Mouse (Mus musculus) MEL (cell line): ENCODE data around the gene Rbms2. TPM values are rescaled to one million over a fixed set of nuclear protein-coding genes. Genes with fewer than 3 reads are reported as not detected.
"Not testable (repeated sequence)": the region's sequence is repeated elsewhere in the genome, so short reads cannot be mapped to it uniquely, and the experiment has no call there.

Experiments used
- DNase-seq: peaks from one replicate; pipeline ENCODE4 v3.0.0; 2011; ENCODE audit warnings: low read depth, low spot score
- H3K27ac ChIP-seq: 2 replicates; pipeline ENCODE4 v1.5.1; 2012; ENCODE audit warnings: low read depth, mild to moderate bottlenecking, control low read depth, low read length, moderate library complexity; ENCODE audit not compliant: control insufficient read depth
- H3K27me3 ChIP-seq, 2 experiments: fragments of 150-350 bp in 1 of 2; sonication (generic) in 1 of 2; 2 replicates each; pipeline ENCODE4 v1.6.1; 2012; ENCODE audit warnings: low read length in 2 of 2, mild to moderate bottlenecking in 2 of 2, improper control_type of control experiment in 1 of 2, moderate library complexity in 1 of 2; ENCODE audit not compliant: insufficient read depth in 2 of 2, control insufficient read depth in 1 of 2
- H3K36me3 ChIP-seq, 2 experiments: 2 replicates each; pipeline ENCODE4 v1.6.1; 2012 to 2014; ENCODE audit warnings: low read length in 2 of 2, improper control_type of control experiment in 1 of 2, inconsistent platforms in 1 of 2, mild to moderate bottlenecking in 1 of 2; ENCODE audit not compliant: insufficient read depth in 2 of 2, control insufficient read depth in 1 of 2
- H3K4me1 ChIP-seq, 2 experiments: fragments of 150-350 bp in 1 of 2; sonication (generic) in 1 of 2; 2 replicates each; pipeline ENCODE4 v1.6.1; 2012; ENCODE audit warnings: low read length in 2 of 2, improper control_type of control experiment in 1 of 2, mild to moderate bottlenecking in 1 of 2; ENCODE audit not compliant: insufficient read depth in 2 of 2, control insufficient read depth in 1 of 2
- H3K4me3 ChIP-seq, 2 experiments: fragments of 150-350 bp in 1 of 2; sonication (generic) in 1 of 2; 2 replicates each; pipeline ENCODE4 v1.5.1; 2012; ENCODE audit warnings: low read depth in 2 of 2, low read length in 2 of 2, mild to moderate bottlenecking in 2 of 2, moderate library complexity in 2 of 2, control low read depth in 1 of 2, improper control_type of control experiment in 1 of 2; ENCODE audit not compliant: control insufficient read depth in 1 of 2, insufficient read depth in 1 of 2
- H3K79me2 ChIP-seq: 2 replicates; pipeline ENCODE4 v1.6.1; 2012; ENCODE audit warnings: mild to moderate bottlenecking, low read length, moderate library complexity; ENCODE audit not compliant: control insufficient read depth, poor library complexity, insufficient read depth
- H3K9ac ChIP-seq: 2 replicates; pipeline ENCODE4 v1.6.1; 2012; ENCODE audit warnings: low read depth, mild to moderate bottlenecking, control low read depth, low read length, moderate library complexity; ENCODE audit not compliant: control insufficient read depth, poor library complexity, severe bottlenecking
- H3K9me3 ChIP-seq: fragments of 150-350 bp; sonication (generic); replicated peaks from 2 replicates; pipeline ENCODE4 v1.6.1; 2012; ENCODE audit warnings: mild to moderate bottlenecking, low read length, improper control_type of control experiment, moderate library complexity; ENCODE audit not compliant: insufficient read depth
- BHLHE40 ChIP-seq: IDR thresholded peaks from 2 replicates; pipeline ENCODE4 v1.6.1; 2012; ENCODE audit warnings: low read depth, mild to moderate bottlenecking, inconsistent platforms, low read length, improper control_type of control experiment, borderline replicate concordance
- CHD2 ChIP-seq: IDR thresholded peaks from 2 replicates; pipeline ENCODE4 v1.6.1; 2011; ENCODE audit warnings: low read length, improper control_type of control experiment
- CTCF ChIP-seq, 3 experiments: IDR thresholded peaks in 2 of 3; conservative IDR thresholded peaks in 1 of 3; 2 replicates each; pipeline ENCODE4 v1.5.1; 2011 to 2012; ENCODE audit warnings: low read length in 3 of 3, low read depth in 2 of 3, mild to moderate bottlenecking in 2 of 3, improper control_type of control experiment in 1 of 3, inconsistent platforms in 1 of 3, mixed read lengths in 1 of 3, moderate library complexity in 1 of 3; ENCODE audit not compliant: control insufficient read depth in 1 of 3, insufficient read depth in 1 of 3, poor library complexity in 1 of 3, severe bottlenecking in 1 of 3
- E2F4 ChIP-seq: IDR thresholded peaks from 2 replicates; pipeline ENCODE4 v1.6.1; 2011; ENCODE audit warnings: low read depth, low read length, improper control_type of control experiment, borderline replicate concordance
- EP300 ChIP-seq, 2 experiments: IDR thresholded peaks; 2 replicates each; pipeline ENCODE4 v1.6.1; 2011; ENCODE audit warnings: improper control_type of control experiment in 2 of 2, low read length in 2 of 2, low read depth in 1 of 2, mild to moderate bottlenecking in 1 of 2
- ETS1 ChIP-seq: IDR thresholded peaks from 2 replicates; pipeline ENCODE4 v1.6.1; 2012; ENCODE audit warnings: low read depth, mild to moderate bottlenecking, inconsistent platforms, low read length, improper control_type of control experiment, moderate library complexity
- GABPA ChIP-seq: IDR thresholded peaks from 2 replicates; pipeline ENCODE4 v1.6.1; 2012; ENCODE audit warnings: low read depth, mild to moderate bottlenecking, inconsistent platforms, low read length, improper control_type of control experiment, moderate library complexity
- HCFC1 ChIP-seq: IDR thresholded peaks from 2 replicates; pipeline ENCODE4 v1.6.1; 2012; ENCODE audit warnings: low read depth, mild to moderate bottlenecking, inconsistent platforms, low read length, improper control_type of control experiment, moderate library complexity
- KAT2A ChIP-seq: conservative IDR thresholded peaks from 2 replicates; pipeline ENCODE4 v1.6.1; 2012; ENCODE audit warnings: low read depth, low read length, improper control_type of control experiment, inconsistent platforms
- MAFK ChIP-seq: IDR thresholded peaks from 2 replicates; pipeline ENCODE4 v1.6.1; 2011; ENCODE audit warnings: low read depth, mild to moderate bottlenecking, low read length, improper control_type of control experiment, borderline replicate concordance
- MEF2A ChIP-seq: IDR thresholded peaks from 2 replicates; pipeline ENCODE4 v1.6.1; 2014; ENCODE audit warnings: low read depth, mild to moderate bottlenecking, inconsistent platforms, low read length, improper control_type of control experiment; ENCODE audit not compliant: poor library complexity, insufficient replicate concordance, severe bottlenecking; ENCODE audit errors: extremely low read depth
- MYB ChIP-seq: IDR thresholded peaks from 2 replicates; pipeline ENCODE4 v1.6.1; 2011; ENCODE audit warnings: mild to moderate bottlenecking, low read depth, low read length, improper control_type of control experiment
- MYC ChIP-seq: IDR thresholded peaks from 2 replicates; pipeline ENCODE4 v1.6.1; 2011; ENCODE audit warnings: low read depth, mild to moderate bottlenecking, low read length, improper control_type of control experiment, moderate library complexity
- POLR2A ChIP-seq, 2 experiments: IDR thresholded peaks; 2 replicates each; pipeline ENCODE4 v1.6.1; 2011 to 2012; ENCODE audit warnings: low read length in 2 of 2, mild to moderate bottlenecking in 2 of 2, control low read depth in 1 of 2, improper control_type of control experiment in 1 of 2, low read depth in 1 of 2, moderate library complexity in 1 of 2; ENCODE audit not compliant: control insufficient read depth in 1 of 2, insufficient read depth in 1 of 2, poor library complexity in 1 of 2
- POLR2AphosphoS2 ChIP-seq: IDR thresholded peaks from 2 replicates; pipeline ENCODE4 v1.6.1; 2011; ENCODE audit warnings: low read length, improper control_type of control experiment
- POLR2AphosphoS5 ChIP-seq: IDR thresholded peaks from 2 replicates; pipeline ENCODE4 v1.6.1; 2012; ENCODE audit warnings: low read depth, borderline replicate concordance, mild to moderate bottlenecking, inconsistent platforms, low read length, moderate library complexity, mixed read lengths
- RCOR1 ChIP-seq: IDR thresholded peaks from 2 replicates; pipeline ENCODE4 v1.6.1; 2012; ENCODE audit warnings: low read depth, mild to moderate bottlenecking, inconsistent platforms, low read length, improper control_type of control experiment
- SIN3A ChIP-seq: IDR thresholded peaks from 2 replicates; pipeline ENCODE4 v1.6.1; 2012; ENCODE audit warnings: low read length, improper control_type of control experiment, inconsistent platforms
- TBP ChIP-seq: IDR thresholded peaks from 2 replicates; pipeline ENCODE4 v1.8.0; 2011; ENCODE audit warnings: low read depth, low read length, improper control_type of control experiment
- TCF12 ChIP-seq: IDR thresholded peaks from 2 replicates; pipeline ENCODE4 v1.6.1; 2014; ENCODE audit warnings: low read depth, mild to moderate bottlenecking, inconsistent platforms, low read length, improper control_type of control experiment, moderate library complexity
- UBTF ChIP-seq: IDR thresholded peaks from 2 replicates; pipeline ENCODE4 v1.6.1; 2012; ENCODE audit warnings: low read depth, mild to moderate bottlenecking, inconsistent platforms, low read length, improper control_type of control experiment, moderate library complexity, borderline replicate concordance; ENCODE audit not compliant: insufficient read depth
- USF2 ChIP-seq, 2 experiments: IDR thresholded peaks; 2 replicates each; pipeline ENCODE4 v1.6.1; 2011 to 2012; ENCODE audit warnings: improper control_type of control experiment in 2 of 2, low read length in 2 of 2, borderline replicate concordance in 1 of 2, inconsistent platforms in 1 of 2, low read depth in 1 of 2, mild to moderate bottlenecking in 1 of 2; ENCODE audit not compliant: insufficient read depth in 1 of 2
- ZC3H11A ChIP-seq: IDR thresholded peaks from 2 replicates; pipeline ENCODE4 v1.6.1; 2012; ENCODE audit warnings: low read depth, mild to moderate bottlenecking, inconsistent platforms, low read length, improper control_type of control experiment
- ZKSCAN1 ChIP-seq: IDR thresholded peaks from 2 replicates; pipeline ENCODE4 v1.6.1; 2012; ENCODE audit warnings: low read depth, mild to moderate bottlenecking, inconsistent platforms, low read length, improper control_type of control experiment, moderate library complexity
- polyA plus RNA-seq, 2 experiments: library from polyadenylated mRNA; stranded (reverse) in 1 of 2; unstranded in 1 of 2; fragments of >175 nt in 1 of 2; fragments of >200 nt in 1 of 2; gene quantifications; 2 replicates each; pipeline versions ENCODE4 v1.2.1 to v1.2.4; 2012; ENCODE audit warnings: low replicate concordance in 2 of 2, low read depth in 1 of 2; ENCODE audit not compliant: insufficient read length in 2 of 2, insufficient read depth in 1 of 2, missing spikeins in 1 of 2
- total RNA-seq: library from RNA; depleted of rRNA; stranded (reverse); fragments of 300-350 nt; gene quantifications from 2 replicates; pipeline ENCODE4 v1.2.3, GENCODE M21; 2012

Gene Rbms2
- total and polyA plus RNA-seq, 3 experiments: 5.1 to 23.5 TPM; not detected in 1

DNA sequence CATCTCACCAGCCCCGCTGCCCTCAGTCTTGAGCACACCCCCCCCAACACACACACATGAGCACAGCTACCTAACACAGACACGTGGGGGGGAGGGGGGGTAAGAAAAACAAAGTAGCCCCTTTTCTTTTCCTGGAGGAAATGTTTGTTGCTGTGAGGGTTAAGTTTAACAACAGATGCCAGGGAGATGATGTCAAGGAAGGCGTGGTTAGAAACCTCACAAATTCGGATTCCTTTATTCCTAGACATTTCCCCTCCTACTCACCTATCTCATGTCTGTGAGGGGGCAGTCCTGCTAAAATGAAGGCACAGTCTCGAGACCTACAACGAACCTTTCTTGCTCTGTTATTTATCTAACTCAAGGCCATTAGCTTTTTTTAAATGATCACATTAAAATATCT is 13.0 kb downstream of the Rbms2 start:
- no peak for TF ChIP-seq USF2 (IDR thresholded peaks at IDR 0.05; ENCODE audit: borderline replicate concordance in 1 of 2, insufficient read depth in 1 of 2, low read depth in 1 of 2, low read length in 2 of 2)
- TF ChIP-seq MEF2A: no peak
- TF ChIP-seq MYC: no peak
- no peak for TF ChIP-seq ZC3H11A
- TF ChIP-seq CHD2: no peak
- TF ChIP-seq GABPA: no peak
- TF ChIP-seq POLR2AphosphoS5: no peak
- no peak for TF ChIP-seq MAFK
- TF ChIP-seq E2F4: no peak
- no peak for TF ChIP-seq TBP
- no peak for TF ChIP-seq EP300 (IDR thresholded peaks at IDR 0.05; ENCODE audit: low read depth in 1 of 2, low read length in 2 of 2)
- TF ChIP-seq POLR2A (IDR thresholded peaks at IDR 0.05; ENCODE audit: control insufficient read depth in 1 of 2, insufficient read depth in 1 of 2, low read depth in 1 of 2, low read length in 2 of 2, poor library complexity in 1 of 2): no peak
- no peak for TF ChIP-seq ETS1
- no peak for TF ChIP-seq ZKSCAN1
- TF ChIP-seq KAT2A: no peak

GRCm38 (mm10) chr10:128165726-128166125 is 14.4 kb downstream of the Rbms2 start:
- TF ChIP-seq TBP: peak; percentile 74; the same call in 1 of the 2 replicates
- H3K27me3 ChIP-seq: not testable (repeated sequence)

More for the DNA sequence above, 13.0 kb downstream of the Rbms2 start:
- H3K27me3 ChIP-seq: no peaks in the 10 kb centered on the region
- no peaks in the 10 kb centered on the region for H3K9me3 ChIP-seq
- no peak overlapping the region for H3K4me3 ChIP-seq
- H3K4me1 ChIP-seq: no peaks in the 10 kb centered on the region
- DNase-seq: no peak
- H3K36me3 ChIP-seq: no peaks in the 10 kb centered on the region
- H3K79me2 ChIP-seq: no peaks in the 10 kb centered on the region
- H3K9ac ChIP-seq: no peak overlapping the region
- no peak overlapping the region for H3K27ac ChIP-seq

DNA sequence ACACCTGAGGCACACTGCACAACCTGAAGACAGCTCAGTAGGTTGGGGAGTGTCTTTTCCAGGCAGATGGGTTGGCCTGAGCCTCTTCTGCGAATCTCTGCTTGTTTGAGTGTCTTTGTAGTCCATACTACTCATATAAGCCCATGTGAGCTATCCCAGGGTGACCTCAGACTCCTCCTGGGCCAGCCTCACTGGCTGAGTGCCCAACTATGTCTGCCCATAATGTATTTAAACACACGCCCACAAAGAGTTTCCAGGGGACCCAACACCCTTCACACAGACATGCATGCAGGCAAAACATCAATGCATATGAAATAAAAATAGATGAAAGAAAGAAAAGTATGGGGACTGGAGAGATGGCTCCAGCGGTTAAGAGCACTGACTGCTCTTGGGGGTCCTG is 26.1 kb downstream of the Rbms2 start:
- Histone ChIP-seq H3K79me2 (no peaks in the 10 kb centered on the region), H3K4me1 (peaks cover 3 to 4% of the 10 kb centered on the region in 2 experiments; a peak in 2 of 4 replicates), H3K4me3 (no peak overlapping the region), H3K9me3 (no peaks in the 10 kb centered on the region), H3K36me3 (peaks cover 0 to 4% of the 10 kb centered on the region in 2 experiments; a peak in 2 of 4 replicates)
- DNase-seq: no peak
- TF ChIP-seq POLR2AphosphoS2: no peak
- TF ChIP-seq POLR2AphosphoS5: no peak
- TF ChIP-seq UBTF: no peak
- TF ChIP-seq KAT2A: no peak
- no peak for TF ChIP-seq SIN3A
- TF ChIP-seq CTCF (IDR thresholded peaks at IDR 0.05 in 2 of 3, conservative IDR thresholded peaks at IDR 0.05 in 1 of 3; ENCODE audit: control insufficient read depth in 1 of 3, insufficient read depth in 1 of 3, low read depth in 2 of 3, low read length in 3 of 3, poor library complexity in 1 of 3, severe bottlenecking in 1 of 3): no peak
- TF ChIP-seq RCOR1: no peak
- TF ChIP-seq USF2 (IDR thresholded peaks at IDR 0.05; ENCODE audit: borderline replicate concordance in 1 of 2, insufficient read depth in 1 of 2, low read depth in 1 of 2, low read length in 2 of 2): no peak
- no peak for TF ChIP-seq BHLHE40
- TF ChIP-seq MYB: no peak
- no peak for TF ChIP-seq E2F4
- TF ChIP-seq HCFC1: no peak
- no peak for TF ChIP-seq TCF12
- TF ChIP-seq, all 39 proteins: peak for 0
- Histone ChIP-seq H3K9ac (no peak overlapping the region), H3K27ac (no peak overlapping the region), H3K27me3 (no peaks in the 10 kb centered on the region)

More at GRCm38 (mm10) chr10:128165726-128166125, 14.4 kb downstream of the Rbms2 start:
- not testable (repeated sequence) for H3K79me2 ChIP-seq, H3K4me3 ChIP-seq, H3K9ac ChIP-seq, H3K9me3 ChIP-seq, H3K4me1 ChIP-seq, DNase-seq, H3K27ac ChIP-seq, H3K36me3 ChIP-seq
